Mouse (Mus musculus) kidney, postnatal 0 days (tissue): ENCODE measurements around the gene Idh2. TPM values are rescaled to one million over a fixed set of nuclear protein-coding genes. Genes with fewer than 3 reads are reported as not detected.

Source experiments
- ATAC-seq: fragments of 200-750 bp; cut with Nextera tagmentation; replicated peaks from 2 replicates; pipeline ENCODE4 v1.8.0; 2017; ENCODE audit warnings: low read depth, moderate number of reproducible peaks, moderate TSS enrichment, moderate library complexity; ENCODE audit not compliant: low FRiP score
- DNase-seq: peaks from one replicate; pipeline ENCODE4 v3.0.0-alpha.2; 2016; ENCODE audit warnings: low spot score
- H3K27ac ChIP-seq: fragments of 300-500 bp; sonication (generic); 2 replicates; pipeline ENCODE4 v1.5.1; 2014; ENCODE audit warnings: mild to moderate bottlenecking
- H3K27me3 ChIP-seq: fragments of 300-500 bp; sonication (generic); 2 replicates; pipeline ENCODE4 v1.6.1; 2014; ENCODE audit warnings: low read length, mixed read lengths; ENCODE audit not compliant: insufficient read depth
- H3K36me3 ChIP-seq: fragments of 300-500 bp; sonication (generic); 2 replicates; pipeline ENCODE4 v1.6.1; 2014; ENCODE audit warnings: low read length, mixed read lengths; ENCODE audit not compliant: insufficient read depth
- H3K4me1 ChIP-seq: fragments of 300-500 bp; sonication (generic); replicated peaks from 2 replicates; pipeline ENCODE4 v1.6.1; 2014; ENCODE audit warnings: antibody characterized with exemption, low read length, mixed read lengths; ENCODE audit not compliant: insufficient read depth
- H3K4me2 ChIP-seq: fragments of 300-500 bp; sonication (generic); 2 replicates; pipeline ENCODE4 v1.6.1; 2014; ENCODE audit warnings: mild to moderate bottlenecking, low read length, moderate library complexity, mixed read lengths
- H3K4me3 ChIP-seq: fragments of 300-500 bp; sonication (generic); replicated peaks from 2 replicates; pipeline ENCODE4 v1.5.1; 2014; ENCODE audit warnings: low read depth, low read length
- H3K9ac ChIP-seq: fragments of 300-500 bp; sonication (generic); 2 replicates; pipeline ENCODE4 v1.6.1; 2014; ENCODE audit warnings: low read depth, low read length
- H3K9me3 ChIP-seq: fragments of 300-500 bp; sonication (generic); replicated peaks from 2 replicates; pipeline ENCODE4 v1.6.1; 2016; ENCODE audit warnings: low read length, inconsistent platforms, mixed read lengths
- CTCF ChIP-seq: IDR thresholded peaks from 2 replicates; pipeline ENCODE4 v1.5.1; 2016; ENCODE audit warnings: antibody characterized with exemption, low read depth, mild to moderate bottlenecking, moderate library complexity
- WGBS: fragments of 180-500 bp; shearing (Covaris S2); extraction: QIAGEN DNeasy Blood & Tissue Kit; methylation state at CpG from one replicate; pipeline ENCODE4 v1.1.7; 2014; 5-methylcytosine and 5-hydroxymethylcytosine counted together
- polyA plus RNA-seq: library from polyadenylated mRNA; unstranded; fragments of >200 nt; fragmentation: Nextera tagmentation; extraction: Ambion mirVana; gene quantifications from 2 replicates; pipeline ENCODE4 v1.2.1, GENCODE M21; 2015

Idh2 gene
- polyA plus RNA-seq, 1 experiment from 2014 or later, result 630 TPM

GRCm38 (mm10) chr7:80105637-80106390 is 9.4 kb downstream of the Idh2 start:
- Histone ChIP-seq H3K4me3 (no peak overlapping the region), H3K27ac (no peak overlapping the region), H3K4me2 (no peak overlapping the region), H3K9ac (no peak overlapping the region), H3K4me1 (no peaks in the 10 kb centered on the region; the same call in 1 of the 2 replicates), H3K9me3 (no peaks in the 10 kb centered on the region), H3K36me3 (peaks cover 15% of the 10 kb centered on the region; the same call in 1 of the 2 replicates), H3K27me3 (no peaks in the 10 kb centered on the region)
- no peak for DNase-seq
- 96% methylated on average over 4 of the region's 4 CpGs for WGBS
- no peak for TF ChIP-seq CTCF
- no peak for ATAC-seq

- no peaks in the 10 kb centered on the region for H3K9me3 ChIP-seq
- H3K27me3 ChIP-seq, result no peaks in the 10 kb centered on the region
- H3K27ac ChIP-seq, result no peak overlapping the region
- H3K4me2 ChIP-seq, result no peak overlapping the region
- no peak for TF ChIP-seq CTCF
- H3K4me1 ChIP-seq, result no peaks in the 10 kb centered on the region
- no peak overlapping the region for H3K4me3 ChIP-seq
- ATAC-seq (no peak), DNase-seq (no peak)
- no peak overlapping the region for H3K9ac ChIP-seq
- peaks cover 32% of the 10 kb centered on the region for H3K36me3 ChIP-seq
- WGBS, result 89% methylated on average over 3 of the region's 3 CpGs
These were observed 11.9 kb downstream of the Idh2 start for GRCm38 (mm10) chr7:80103335-80103734.

- TF ChIP-seq CTCF, result no peak
- H3K9me3 ChIP-seq, result no peaks in the 10 kb centered on the region
- no peak overlapping the region for H3K4me3 ChIP-seq
- no peak for DNase-seq
- no peak for ATAC-seq
- 91% methylated on average over 13 of the region's 13 CpGs for WGBS
- H3K9ac ChIP-seq, result no peak overlapping the region
- H3K4me2 ChIP-seq, result no peak overlapping the region
- no peaks in the 10 kb centered on the region for H3K4me1 ChIP-seq
- H3K27ac ChIP-seq, result no peak overlapping the region
- H3K27me3 ChIP-seq, result no peaks in the 10 kb centered on the region
- H3K36me3 ChIP-seq, result peaks cover 73% of the 10 kb centered on the region
These were observed 16.7 kb downstream of the Idh2 start for GRCm38 (mm10) chr7:80098389-80098976.

DNA sequence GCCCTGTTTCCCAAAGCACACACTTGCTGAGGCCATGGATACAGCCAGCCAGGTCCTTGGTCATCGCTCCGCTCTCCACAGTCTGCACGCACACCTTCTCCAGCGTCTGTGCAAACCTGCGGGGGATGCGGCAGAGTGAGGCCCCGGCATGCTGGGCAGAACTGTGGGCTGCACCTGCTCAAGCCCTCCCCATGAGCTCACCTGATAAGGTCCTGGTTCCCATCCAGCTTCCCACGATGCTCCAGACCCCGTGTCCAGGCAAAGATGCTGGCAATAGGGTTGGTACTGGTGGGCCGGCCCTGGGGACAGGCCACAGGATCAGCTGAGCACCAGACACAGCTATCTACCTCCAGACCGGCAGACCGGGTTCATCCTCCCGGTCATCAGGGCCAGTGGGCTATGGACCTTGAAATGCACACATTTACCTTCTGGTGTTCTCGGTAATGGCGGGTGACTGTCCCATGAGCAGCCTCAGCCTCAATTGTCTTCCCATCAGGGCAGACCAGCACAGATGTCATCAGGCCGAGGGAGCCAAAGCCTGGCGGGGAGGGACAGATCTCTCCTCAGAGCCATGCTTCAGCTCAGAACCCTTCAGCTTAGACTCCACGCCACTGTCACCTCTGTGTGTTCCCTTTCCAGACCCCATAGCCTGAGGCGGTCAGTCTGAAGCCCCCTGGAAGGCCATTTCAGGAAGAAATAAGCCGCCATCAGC is 19.4 kb downstream of the Idh2 start:
- H3K27me3 ChIP-seq, result no peaks in the 10 kb centered on the region
- ATAC-seq, result no peak
- no peaks in the 10 kb centered on the region for H3K9me3 ChIP-seq
- no peak for TF ChIP-seq CTCF
- no peak overlapping the region for H3K9ac ChIP-seq
- WGBS, result 90% methylated on average over 20 of the region's 20 CpGs
- H3K27ac ChIP-seq, result no peak overlapping the region
- peaks cover 85% of the 10 kb centered on the region for H3K36me3 ChIP-seq
- H3K4me2 ChIP-seq, result no peak overlapping the region
- DNase-seq, result no peak
- H3K4me3 ChIP-seq, result no peak overlapping the region
- 0 out of 2 replicates have a peak, but pooled peaks cover 10% of the 10 kb centered on the region for H3K4me1 ChIP-seq

GRCm38 (mm10) chr7:80094481-80094880 is 20.7 kb downstream of the Idh2 start:
- WGBS, result 78% methylated on average over 5 of the region's 5 CpGs
- H3K4me1 ChIP-seq, result 0 out of 2 replicates have a peak, but pooled peaks cover 10% of the 10 kb centered on the region

GRCm38 (mm10) chr7:80092351-80093046 is 22.7 kb downstream of the Idh2 start:
- H3K4me1 ChIP-seq, result 0 out of 2 replicates have a peak, but pooled peaks cover 10% of the 10 kb centered on the region
- H3K9me3 ChIP-seq, result no peaks in the 10 kb centered on the region
- peak; percentile 25; the same call in 1 of the 2 replicates for ATAC-seq
- peak; percentile 65 for DNase-seq
- H3K27ac ChIP-seq, result peak overlapping the region; percentile 42
- no peak overlapping the region for H3K9ac ChIP-seq
- H3K4me3 ChIP-seq, result no peak overlapping the region
- H3K36me3 ChIP-seq, result peaks cover 70% of the 10 kb centered on the region
- no peak overlapping the region for H3K4me2 ChIP-seq
- H3K27me3 ChIP-seq, result no peaks in the 10 kb centered on the region
- WGBS, result 51% methylated on average over 9 of the region's 9 CpGs
- no peak for TF ChIP-seq CTCF

More at GRCm38 (mm10) chr7:80094481-80094880, 20.7 kb downstream of the Idh2 start:
- Histone ChIP-seq H3K4me3 (no peak overlapping the region), H3K9ac (no peak overlapping the region), H3K36me3 (peaks cover 82% of the 10 kb centered on the region), H3K27me3 (no peaks in the 10 kb centered on the region), H3K4me2 (no peak overlapping the region), H3K27ac (no peak overlapping the region), H3K9me3 (no peaks in the 10 kb centered on the region)
- no peak for TF ChIP-seq CTCF
- DNase-seq (no peak), ATAC-seq (no peak)
